Mouse (Mus musculus) mesoderm, embryonic 11.5 days (tissue): ENCODE data around the gene Camta2.
A peak's percentile ranks its signal among the peaks of the same experiment; 100 is the strongest.

ENCODE experiments used
- DNase-seq: peaks from one replicate; pipeline ENCODE4 v3.0.0-alpha.2; 2012; ENCODE audit warnings: low read depth, low spot score

Gene Camta2

DNA sequence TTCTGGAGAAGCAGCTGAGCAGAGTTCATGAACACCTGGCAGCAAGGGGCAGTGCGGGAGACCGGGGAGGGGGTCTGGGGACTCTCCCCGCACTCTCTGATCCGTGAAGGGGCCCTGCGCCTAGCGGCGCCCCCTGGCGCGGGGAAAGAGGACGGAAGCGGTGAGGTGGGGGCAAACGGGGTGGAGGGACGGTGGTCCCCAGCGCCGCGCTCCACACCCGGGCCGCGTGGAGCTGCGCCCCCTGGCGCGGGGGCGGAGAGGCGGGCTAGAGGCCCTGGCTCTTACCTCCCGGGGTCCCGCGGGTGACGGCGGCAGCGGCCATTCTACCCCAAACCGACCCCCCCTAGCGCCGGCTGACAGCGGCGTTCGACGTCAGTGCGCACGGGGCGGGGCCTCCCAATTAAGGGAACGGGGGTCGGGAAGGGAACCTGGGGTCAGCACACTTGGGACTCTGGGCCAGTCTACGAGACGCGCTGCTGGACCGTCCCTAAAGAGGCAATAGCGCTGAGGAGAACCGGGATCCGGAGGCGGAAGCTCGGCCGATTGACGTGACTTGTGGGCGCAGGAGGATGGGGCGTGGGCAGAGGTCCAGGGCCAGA, at the start of gene Camta2:
Gene Camta2, minus strand, starts transcription at position 505 of the 599 bp plus-strand sequence.
- DNase-seq, result peak; percentile 85

DNA sequence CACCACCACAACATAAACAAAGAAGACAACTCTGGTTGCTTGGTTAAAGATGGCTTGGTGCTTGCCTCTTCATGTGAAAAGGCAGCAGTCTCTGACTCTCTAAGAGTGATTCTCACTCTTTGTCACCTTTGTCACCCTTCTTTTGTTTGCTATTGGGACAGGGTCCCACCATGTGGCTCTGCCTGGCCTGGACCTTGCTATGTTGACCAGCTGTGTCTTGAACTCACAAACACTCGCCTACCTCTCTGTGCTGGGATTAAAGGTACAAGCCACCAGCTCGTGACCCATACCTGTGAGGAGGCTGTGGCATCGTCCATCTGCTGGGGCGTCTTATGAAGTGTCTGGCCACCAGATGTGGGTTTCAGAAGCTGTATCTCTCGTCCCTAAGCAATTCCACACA, 45.4 kb upstream of the Camta2 start:
- DNase-seq, result peak; percentile 12

DNA sequence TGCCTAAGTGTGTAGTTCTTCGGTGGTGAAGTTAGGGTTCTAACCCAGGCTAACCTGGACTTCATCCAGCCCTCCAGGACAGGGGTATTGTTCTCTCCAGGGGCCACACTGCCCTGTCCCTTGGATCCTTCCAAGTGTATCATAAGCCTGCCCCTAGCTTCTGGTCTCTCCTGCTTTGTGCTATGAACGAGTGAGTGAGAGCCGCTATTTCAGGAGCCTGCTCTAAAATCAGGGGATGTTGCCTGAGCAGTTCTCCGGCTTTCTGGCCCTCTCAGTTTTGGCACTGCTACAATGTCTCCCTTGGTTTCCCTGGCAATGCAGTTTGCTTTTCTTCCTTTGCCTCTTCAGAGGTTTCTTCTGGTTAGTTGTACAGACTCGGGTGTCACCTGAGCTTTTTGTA, 43.3 kb upstream of the Camta2 start:
- no peak for DNase-seq

DNA sequence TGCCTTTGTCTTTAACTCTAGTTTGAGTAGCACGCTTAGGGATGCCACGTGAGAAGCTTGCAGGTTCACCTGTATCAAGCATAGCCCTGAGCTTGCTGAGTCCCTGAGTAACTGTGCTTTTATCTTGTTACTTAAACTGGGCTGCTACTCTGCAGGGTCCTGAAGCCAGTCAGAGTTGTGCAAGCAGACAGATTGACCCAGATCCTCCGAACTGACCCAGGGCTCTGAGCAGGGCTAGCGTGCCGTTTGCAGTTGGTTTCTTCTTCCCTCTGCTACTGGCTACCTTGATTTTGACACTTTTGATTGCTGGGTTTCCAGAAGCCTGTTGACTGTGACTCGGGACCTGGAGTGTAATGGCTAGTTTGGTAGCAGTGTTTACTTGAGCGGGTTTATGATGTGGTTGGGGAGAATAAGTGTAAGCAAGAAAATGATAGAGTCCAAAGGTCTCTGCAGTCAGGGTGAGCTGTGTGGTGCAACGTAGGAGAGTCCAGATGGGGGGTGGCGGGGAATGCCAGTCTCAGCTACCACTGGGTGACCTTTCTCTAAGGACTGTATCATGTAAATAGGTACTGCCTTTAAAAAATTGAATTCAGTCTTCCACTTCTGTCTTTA, 42.6 kb upstream of the Camta2 start:
- DNase-seq, result no peak

DNA sequence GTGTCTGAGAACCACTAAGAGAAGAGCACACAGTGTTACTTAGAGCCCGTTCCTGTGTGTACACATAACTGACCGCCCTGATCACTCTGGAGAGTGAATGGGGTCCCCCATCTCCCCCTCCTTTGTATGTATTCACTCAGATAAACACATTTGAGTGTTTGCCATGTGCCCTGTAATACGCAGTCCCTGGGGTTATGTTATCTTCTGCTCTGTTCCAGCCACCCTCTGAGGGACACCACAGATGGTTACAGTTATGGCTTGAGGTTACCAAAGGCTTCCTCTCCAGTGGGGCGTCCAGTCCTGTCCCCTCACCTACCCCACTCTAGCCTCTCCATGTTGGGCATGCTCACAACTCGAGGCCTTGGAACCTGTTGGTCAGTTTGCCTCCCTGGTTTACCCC, 39.5 kb upstream of the Camta2 start:
- DNase-seq, result no peak

DNA sequence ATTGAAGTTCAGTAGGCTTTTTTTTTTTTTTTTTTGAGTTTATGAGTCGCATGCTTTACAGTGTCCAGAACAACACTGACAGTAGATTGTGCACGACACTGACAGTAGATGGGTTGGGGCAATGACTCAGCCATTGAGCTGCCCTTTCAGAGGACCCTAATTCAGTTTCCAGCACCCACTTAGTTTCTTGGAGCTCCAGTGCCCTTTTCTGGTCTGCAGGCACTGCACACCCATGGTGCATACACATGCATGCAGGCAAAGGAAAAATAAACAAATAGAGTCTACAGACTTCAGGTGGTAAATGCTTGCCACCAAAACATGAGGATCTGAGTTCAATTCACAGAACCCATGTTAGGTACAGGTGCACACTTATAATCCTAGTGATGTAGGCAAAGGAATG, 38.7 kb upstream of the Camta2 start:
- no peak for DNase-seq

DNA sequence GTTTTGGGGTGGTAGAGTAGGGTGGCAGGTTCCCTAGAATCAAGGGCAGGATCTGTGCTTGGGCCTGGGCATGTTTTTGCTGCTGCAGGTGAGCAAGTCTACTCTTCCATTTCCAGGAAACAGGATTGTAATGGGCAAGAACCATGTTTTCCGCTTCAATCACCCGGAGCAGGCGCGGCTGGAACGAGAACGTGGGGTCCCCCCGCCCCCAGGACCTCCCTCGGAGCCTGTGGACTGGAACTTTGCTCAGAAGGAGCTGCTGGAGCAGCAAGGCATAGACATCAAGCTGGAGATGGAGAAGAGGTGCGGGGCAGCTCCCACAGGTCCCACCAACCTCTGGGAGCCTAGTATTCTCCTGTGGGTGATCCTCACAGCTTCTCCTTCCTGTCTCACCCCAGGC, 36.8 kb upstream of the Camta2 start:
- DNase-seq, result no peak

DNA sequence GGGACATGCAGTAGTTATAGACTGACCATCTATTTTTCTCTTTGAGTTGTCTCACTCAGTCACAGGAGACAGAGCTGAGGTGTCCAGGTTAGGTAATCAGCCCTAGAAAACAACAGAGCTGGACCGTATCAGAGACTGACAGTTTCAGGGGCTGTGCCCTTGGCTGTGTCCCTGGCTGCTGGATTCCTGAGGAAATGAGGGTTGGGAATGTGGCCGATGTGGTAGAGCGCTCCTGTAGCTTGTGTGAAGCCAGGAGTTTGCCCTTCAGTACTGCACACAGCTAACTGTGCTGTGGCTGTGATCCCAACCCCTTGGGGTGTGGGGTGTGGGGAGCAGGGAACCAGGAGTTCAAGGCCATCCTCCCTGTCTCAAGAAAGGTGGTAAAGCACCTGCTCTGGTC, 33.2 kb upstream of the Camta2 start:
- no peak for DNase-seq

DNA sequence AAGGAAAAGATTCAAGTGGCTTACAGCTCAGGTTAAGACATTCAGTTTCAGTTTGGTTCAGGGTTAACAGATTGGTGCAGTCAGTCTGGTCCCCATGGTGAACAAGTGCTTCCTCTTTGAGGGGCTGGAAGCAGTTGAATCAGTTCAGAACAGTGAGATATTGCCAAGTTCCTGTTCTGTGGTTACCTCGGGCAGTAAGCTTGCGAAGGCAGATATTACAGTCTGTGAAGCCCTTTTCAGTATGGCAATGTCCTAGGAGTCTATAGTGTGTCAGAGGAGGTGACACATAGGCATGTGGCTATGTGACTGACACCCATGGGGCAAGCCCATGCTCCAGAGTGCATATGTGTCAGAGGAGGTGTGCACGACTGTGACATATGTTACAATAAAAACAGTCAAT, 32.7 kb upstream of the Camta2 start:
- DNase-seq, result no peak

DNA sequence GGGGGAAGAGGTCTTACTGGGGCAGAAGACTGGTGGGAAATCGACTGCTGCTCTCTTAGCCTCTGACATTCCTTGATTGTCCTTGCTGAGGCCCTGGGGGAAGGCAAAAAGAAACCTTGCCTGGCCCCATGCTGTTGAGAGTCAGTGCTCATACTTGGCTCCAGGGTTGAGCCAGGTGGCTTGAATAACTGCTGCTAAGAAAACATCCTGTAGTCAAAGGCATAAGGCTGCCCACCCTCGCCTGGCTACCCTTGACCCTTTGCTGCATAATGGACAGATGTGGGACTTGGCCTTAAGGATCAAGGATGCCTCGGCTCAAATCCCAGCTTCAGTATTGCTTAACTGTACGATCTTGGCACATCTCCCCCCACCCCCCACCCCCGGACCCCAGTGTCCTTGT, 30.6 kb upstream of the Camta2 start:
- DNase-seq, result no peak

DNA sequence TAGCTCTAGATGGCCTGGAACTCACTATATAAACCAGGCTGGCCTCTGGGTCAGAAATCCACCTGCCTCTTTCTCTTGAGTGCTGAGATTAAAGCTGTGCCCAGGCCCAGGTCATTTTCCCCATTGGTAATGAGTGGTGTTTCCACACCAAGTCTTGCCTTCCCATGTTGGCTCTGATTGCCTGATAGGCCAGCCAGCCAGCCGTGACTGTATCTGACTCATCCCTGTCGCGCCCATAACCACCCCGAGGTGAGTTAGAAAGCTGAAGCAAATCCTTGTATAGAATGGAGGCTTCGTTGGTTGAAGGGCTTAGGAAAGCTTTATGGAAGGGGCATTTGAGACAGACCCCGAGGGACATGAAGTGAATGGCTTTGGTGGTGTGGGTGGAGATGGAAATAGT, 27.9 kb upstream of the Camta2 start:
- DNase-seq, result no peak

DNA sequence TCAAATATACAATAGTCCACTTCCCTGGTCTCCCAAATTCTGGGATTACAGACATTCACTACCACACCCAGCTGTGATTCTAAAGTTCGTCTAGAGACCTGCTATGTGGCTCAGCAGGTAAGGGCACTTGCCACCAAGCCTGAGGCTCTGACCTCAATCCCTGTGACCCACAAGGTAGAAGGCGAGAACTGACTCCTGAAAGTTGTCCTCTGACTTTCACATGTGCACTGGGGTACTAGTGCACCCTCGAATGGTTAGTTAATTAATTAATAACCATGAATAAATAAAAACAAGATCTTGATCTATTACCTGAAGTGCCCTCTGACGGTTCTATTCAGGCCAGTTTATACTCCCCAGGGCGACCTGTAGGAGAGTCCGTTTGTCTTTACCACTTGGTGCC, 25.3 kb upstream of the Camta2 start:
- no peak for DNase-seq

DNA sequence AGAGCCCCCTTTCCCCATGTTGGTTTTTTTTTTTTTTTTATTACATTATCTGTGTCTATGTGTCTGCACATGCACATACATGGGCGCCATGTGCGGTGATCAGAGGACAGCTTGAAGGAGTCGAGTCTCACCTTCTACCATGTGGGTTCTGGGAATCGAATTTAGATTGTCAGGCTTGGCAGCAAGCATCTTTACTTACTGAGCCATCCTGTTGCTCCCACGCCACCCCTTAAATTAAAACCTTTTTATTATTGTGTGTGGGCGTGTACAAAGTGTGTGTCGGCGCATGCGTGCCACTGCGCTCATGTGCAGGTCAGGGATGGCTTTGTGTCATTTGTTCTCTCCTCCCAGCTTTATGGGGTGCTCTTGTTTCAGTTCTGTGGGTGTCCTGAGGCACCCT, 23.1 kb upstream of the Camta2 start:
- no peak for DNase-seq

DNA sequence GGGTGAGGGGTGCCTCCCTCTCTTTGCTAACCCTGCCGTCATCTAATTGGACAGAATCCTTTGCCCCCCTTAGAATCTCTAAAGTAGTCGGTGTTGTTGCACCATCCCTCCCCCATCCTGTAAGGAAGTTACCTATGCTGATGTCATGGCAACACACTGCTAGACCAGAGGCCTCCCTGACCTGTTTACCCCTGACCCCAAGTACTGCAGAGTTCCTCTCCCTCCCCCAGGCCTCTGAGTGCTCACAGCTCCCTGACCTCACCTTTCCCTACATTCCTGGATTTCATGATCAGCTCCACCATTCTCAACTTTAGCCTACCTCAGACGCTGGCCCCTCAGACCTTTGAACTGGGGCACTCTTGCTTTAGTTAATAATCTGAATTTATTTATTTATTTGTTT, 18.2 kb upstream of the Camta2 start:
- no peak for DNase-seq

DNA sequence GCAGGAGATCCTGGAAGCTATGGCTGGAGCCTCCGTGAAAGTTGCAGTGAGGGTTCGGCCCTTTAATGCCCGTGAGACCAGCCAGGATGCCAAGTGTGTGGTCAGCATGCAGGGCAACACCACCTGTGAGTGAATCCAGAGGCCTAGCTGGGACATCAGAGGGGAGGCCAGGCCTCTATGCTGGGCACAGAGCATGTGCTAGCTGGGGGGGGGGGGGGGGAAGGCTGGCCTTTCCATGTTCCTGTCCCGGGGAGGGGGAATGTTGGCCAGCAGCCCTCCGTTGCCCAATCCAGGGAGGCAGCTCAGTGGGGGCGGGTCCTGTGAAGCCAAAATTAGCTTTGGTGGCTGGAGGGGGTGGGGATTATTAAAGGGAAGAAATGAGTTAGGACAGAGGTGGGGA, 14.9 kb upstream of the Camta2 start:
- DNase-seq, result no peak

DNA sequence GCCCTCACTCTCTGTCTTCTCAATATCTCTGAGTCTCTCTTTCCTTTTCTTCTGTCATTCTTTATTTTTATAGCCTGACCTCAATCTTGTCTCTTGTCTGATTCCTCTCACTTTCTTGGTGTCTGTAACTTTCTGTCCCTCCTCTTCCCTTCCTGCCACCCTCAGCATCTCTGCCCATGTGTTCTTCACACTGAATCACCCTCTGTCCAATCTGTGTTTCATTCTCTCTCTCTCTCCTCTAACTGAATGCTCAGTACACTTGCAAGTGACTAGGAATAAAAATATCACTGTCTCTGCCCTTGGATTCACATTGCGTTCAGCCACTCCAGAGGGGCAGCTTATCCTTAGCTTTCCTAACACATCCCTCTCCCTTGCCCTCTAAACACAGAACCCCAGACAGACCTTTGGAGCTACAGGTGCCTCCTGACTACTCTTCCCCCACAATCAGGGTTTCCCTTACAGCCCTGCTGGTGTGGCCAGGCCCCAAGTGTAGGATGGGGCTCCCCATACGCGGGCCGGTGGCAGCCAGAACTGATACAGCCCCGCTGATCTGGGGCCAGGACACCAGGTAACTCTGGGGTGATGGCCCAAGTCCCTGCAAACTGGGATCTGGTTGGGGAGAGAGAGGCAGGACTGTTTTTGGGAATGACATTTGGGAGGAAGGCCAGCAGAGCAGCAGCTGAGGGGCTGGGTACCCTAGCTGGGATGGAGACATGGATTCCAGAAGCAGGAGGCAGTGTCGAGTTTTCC, 14.3 kb upstream of the Camta2 start:
- DNase-seq, result no peak

DNA sequence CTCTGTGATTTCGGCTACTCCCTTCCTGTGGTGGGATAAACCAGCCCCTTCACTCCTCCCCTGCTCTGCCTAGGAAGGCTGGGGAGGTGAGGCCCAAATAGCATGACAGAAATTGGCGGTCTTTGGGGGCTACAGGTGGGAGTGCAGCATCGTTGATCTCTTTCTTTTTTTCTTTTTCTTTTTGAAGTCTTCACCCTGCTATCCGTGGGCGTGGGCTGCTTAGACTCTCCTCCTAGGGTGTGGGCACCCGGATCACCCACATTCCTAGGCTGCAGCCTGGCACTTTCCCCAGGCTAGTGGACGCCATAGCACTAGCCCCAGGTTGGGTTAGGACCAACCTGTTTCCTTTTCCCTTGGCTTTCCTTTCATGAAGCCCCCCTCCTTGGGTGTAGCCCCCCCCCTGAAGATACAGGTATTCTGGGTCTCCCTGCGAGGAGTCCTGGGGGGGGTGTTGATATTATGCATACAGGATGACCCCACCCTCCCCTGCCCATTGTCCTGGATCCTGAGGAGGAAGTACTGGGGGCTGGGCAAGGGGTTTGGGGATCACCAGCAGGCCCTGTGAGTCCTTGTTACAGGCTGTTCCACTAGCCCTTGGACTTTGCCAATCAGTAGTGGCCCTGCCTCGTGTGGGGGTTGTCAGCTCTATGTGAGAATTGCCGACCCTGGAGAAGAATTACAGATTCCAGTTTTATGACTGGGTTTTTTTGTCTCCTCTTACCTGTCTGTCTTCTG, 13.5 kb upstream of the Camta2 start:
- DNase-seq, result no peak

DNA sequence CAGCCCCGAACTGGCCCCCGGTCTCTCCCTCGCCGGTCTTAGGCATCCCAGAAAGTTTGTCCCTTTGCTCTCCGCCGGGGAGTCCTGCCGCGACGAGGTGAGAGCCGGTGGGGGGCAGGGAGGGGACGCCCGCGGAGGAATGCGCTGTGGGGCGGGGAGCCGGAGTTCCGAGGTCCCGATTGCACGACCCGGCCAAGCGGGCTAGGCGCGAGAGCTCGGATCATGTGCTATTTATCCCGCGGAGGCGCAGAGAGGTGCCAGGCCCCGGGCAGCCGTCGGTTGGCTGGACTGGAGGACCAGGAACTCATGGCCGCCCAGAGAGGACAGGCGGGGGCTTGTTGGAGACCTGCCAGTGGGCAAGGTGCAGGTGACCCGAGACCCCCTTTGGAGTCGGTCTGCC, 12.7 kb upstream of the Camta2 start:
- peak; percentile 51 for DNase-seq

DNA sequence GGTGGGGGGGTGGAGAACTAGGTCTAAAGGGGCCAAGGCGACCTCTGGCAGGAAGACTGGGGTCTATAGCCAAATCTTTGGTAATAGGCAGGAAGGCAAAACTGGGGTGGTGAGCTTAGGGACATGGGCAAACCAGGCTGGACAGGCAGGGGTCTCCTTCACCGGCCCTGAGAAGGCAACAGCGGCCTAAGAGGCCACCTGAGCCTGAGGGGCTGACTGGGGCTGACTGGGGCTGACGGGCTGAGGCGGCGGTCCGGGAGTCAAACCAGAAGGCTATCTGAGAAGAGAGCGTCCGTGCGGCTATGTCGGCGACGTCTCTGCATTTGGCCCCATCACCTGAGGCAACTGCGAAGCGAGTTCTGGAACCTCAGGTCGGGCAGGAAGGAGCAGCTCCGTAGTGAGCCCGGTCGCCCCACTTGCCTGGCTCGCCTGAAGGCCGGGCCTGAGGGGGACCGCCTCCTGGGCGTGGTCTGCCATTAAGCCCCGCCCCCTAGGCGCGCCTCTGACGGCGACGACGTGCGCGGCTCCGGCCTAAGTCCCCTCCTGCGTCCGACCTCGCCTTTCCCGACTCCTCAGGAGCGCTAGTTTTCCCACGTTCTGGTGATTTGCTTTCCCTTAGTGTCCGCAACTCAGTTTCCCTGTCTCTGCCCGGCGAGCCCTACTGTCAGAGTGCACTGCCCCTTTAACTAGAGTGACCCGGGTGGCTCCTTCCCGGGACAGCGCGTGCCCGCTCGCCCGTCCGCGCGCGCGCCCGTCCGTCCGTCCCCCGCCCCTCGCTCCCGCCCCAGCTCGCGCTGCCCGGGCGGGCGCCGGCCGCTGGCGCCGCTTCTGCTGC, 12.0 kb upstream of the Camta2 start, which contains the start of the genes Inca1 and Kif1c:
Gene Inca1, minus strand, starts transcription at position 434 of the 835 bp plus-strand sequence.
Gene Kif1c, plus strand, starts transcription at position 827 of the 835 bp plus-strand sequence.
- peak; percentile 94 for DNase-seq

DNA sequence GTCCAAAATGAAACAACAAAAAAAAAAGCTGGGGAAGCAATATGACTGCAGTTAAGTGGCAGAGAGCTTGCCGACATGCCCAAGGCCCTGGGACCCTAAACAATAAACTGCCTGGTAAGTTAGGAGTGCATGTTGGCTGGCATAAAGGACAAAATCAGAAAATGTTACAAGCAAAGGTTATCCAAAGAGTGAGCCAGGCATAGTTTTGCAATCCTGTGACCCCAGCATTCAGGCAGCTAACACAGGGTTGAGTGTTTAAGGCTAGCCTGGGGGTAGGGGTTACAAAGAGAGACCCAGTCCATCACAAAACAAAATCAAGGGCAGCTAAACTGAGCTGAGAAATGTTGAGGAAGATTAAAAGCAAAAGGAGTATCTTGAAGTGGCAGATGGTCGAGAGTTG, 11.1 kb upstream of the Camta2 start:
- no peak for DNase-seq

DNA sequence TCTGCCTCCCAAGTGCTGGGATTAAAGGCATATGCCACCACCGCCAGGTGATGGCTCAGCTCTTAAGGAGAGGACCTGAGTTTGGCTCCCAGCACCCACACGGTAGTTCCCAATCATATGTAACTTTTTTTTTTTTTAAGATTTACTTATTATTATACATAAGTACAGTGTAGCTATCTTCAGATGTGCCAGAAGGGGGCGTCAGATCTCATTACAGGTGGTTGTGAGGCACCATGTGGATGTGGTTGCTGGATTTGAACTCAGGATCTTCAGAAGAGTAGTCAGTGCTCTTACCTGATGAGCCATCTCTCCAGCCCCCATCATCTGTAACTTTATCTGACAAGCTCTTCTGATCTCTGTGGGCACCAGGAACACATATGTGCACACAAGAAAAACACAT, 9.5 kb upstream of the Camta2 start:
- DNase-seq, result no peak
